Mouse (Mus musculus): ENCODE results near the gene Nrip3. TPM values are rescaled to one million over a fixed set of nuclear protein-coding genes. Genes with fewer than 3 reads are reported as not detected.

Gene Nrip3
- polyA plus RNA-seq, 1 experiment from 2014 or later: 0.82 TPM

DNA sequence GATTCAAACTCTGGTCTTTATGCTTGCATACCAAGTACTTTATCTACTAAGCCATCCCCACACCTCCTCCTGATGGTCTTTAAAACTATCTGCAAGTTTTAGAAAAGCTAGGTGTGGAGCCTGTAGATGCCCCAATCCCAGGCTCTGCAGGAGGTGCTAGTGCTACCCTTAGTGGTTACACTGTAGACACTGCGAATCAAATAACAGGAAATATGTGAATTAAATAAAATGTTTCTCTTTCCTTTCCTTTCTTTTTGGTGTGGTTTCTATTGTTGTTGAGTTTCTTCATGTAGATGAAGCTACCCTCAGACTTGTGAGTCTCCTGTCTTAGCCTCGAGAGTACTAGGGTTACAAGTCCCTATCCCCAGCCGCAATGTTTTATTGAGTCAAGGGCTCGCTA, 40.1 kb downstream of the Nrip3 start:
- Histone ChIP-seq H3K4me2 (ENCODE audit: low read length) (no peak overlapping the region), H3K4me1 (ENCODE audit: control insufficient read depth in 2 of 2, insufficient read depth in 2 of 2, low read length in 2 of 2) (no peaks in the 10 kb centered on the region), H3K36me3 (ENCODE audit: control insufficient read depth, insufficient read depth, low read length) (peaks cover 81% of the 10 kb centered on the region), H3K4me3 (ENCODE audit: control insufficient read depth in 1 of 2, insufficient read depth in 1 of 2, low read depth in 1 of 2, low read length in 2 of 2) (no peak overlapping the region), H3K27me3 (ENCODE audit: control insufficient read depth, insufficient read depth, low read length) (no peaks in the 10 kb centered on the region), H3K9ac (ENCODE audit: low read length) (no peak overlapping the region), H3K27ac (replicated peaks in 1 of 2; ENCODE audit: control insufficient read depth in 1 of 2, insufficient read depth in 1 of 2, low read depth in 2 of 2, low read length in 2 of 2) (no peak overlapping the region), H3K9me3 (ENCODE audit: control insufficient read depth, low read length) (no peaks in the 10 kb centered on the region)
- ATAC-seq (ENCODE audit: insufficient number of reproducible peaks, insufficient read depth, low FRiP score, low read depth): no peak
- WGBS: 79% methylated on average over 4 of the region's 4 CpGs

GRCm38 (mm10) chr7:109741060-109741459, 40.8 kb downstream of the Nrip3 start:
- ATAC-seq (ENCODE audit: insufficient number of reproducible peaks, insufficient read depth, low FRiP score, low read depth): no peak
- Histone ChIP-seq H3K27ac (replicated peaks in 1 of 2; ENCODE audit: control insufficient read depth in 1 of 2, insufficient read depth in 1 of 2, low read depth in 2 of 2, low read length in 2 of 2) (no peak overlapping the region), H3K4me3 (ENCODE audit: control insufficient read depth in 1 of 2, insufficient read depth in 1 of 2, low read depth in 1 of 2, low read length in 2 of 2) (no peak overlapping the region), H3K4me2 (ENCODE audit: low read length) (no peak overlapping the region), H3K36me3 (ENCODE audit: control insufficient read depth, insufficient read depth, low read length) (peaks cover 82% of the 10 kb centered on the region), H3K9ac (ENCODE audit: low read length) (no peak overlapping the region), H3K4me1 (ENCODE audit: control insufficient read depth in 2 of 2, insufficient read depth in 2 of 2, low read length in 2 of 2) (no peaks in the 10 kb centered on the region), H3K27me3 (ENCODE audit: control insufficient read depth, insufficient read depth, low read length) (no peaks in the 10 kb centered on the region), H3K9me3 (ENCODE audit: control insufficient read depth, low read length) (no peaks in the 10 kb centered on the region)
- WGBS: 88% methylated on average over 1 of the region's 1 CpGs

DNA sequence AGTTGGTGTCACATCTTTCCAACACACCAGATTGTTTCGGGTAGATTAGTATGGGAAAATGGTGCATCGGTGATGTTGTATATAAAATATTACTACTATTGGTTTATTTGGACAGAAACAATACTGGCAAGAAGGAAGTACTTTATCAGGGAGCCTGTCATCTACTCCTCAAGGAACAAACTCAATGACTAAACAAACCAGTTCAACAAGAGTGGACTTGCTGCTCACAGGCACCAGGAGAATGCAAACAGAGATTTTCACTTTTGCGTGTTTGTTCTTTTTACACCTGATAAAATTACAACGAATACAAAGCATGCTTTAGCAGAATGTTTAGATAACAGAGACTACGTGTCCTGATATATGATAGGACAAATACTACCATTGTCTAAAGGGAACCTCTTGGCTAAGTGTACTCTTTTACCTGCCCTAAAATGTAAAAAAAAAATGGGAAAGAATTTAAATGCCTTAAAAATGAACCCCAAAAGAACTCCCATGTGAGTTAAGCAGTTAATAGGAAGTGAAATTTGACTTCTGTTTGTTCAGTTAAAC, 41.9 kb downstream of the Nrip3 start:
- no peak overlapping the region for H3K4me3 ChIP-seq (ENCODE audit: control insufficient read depth in 1 of 2, insufficient read depth in 1 of 2, low read depth in 1 of 2, low read length in 2 of 2)
- no peak overlapping the region for H3K9ac ChIP-seq (ENCODE audit: low read length)
- no peaks in the 10 kb centered on the region for H3K4me1 ChIP-seq (ENCODE audit: control insufficient read depth in 2 of 2, insufficient read depth in 2 of 2, low read length in 2 of 2)
- ATAC-seq (ENCODE audit: insufficient number of reproducible peaks, insufficient read depth, low FRiP score, low read depth): no peak
- H3K27ac ChIP-seq (replicated peaks in 1 of 2; ENCODE audit: control insufficient read depth in 1 of 2, insufficient read depth in 1 of 2, low read depth in 2 of 2, low read length in 2 of 2): no peak overlapping the region
- no peaks in the 10 kb centered on the region for H3K9me3 ChIP-seq (ENCODE audit: control insufficient read depth, low read length)
- no peaks in the 10 kb centered on the region for H3K27me3 ChIP-seq (ENCODE audit: control insufficient read depth, insufficient read depth, low read length)
- WGBS: 71% methylated on average over 5 of the region's 5 CpGs
- H3K36me3 ChIP-seq (ENCODE audit: control insufficient read depth, insufficient read depth, low read length): peaks cover 83% of the 10 kb centered on the region
- H3K4me2 ChIP-seq (ENCODE audit: low read length): no peak overlapping the region

DNA sequence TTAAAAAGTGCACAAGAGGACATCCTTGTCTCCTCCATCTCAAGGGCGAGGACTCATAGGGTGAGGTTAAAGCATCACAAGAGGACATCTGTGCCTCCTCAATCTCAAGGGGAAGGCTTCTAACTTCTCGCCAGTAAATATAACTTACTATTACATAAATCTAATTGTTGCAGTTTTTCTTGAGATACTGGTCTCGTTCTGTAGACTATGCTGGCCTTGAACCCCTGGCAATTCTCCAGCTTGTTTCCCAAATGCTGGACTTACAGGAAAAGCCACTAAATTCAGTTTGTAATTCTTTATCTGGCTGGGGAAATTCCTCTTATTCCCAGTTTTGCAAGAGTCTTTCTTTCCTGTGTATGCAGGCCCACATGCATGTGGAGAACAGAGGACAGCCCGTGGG, 47.0 kb downstream of the Nrip3 start:
- WGBS: 79% methylated on average over 4 of the region's 4 CpGs
- Histone ChIP-seq H3K4me2 (ENCODE audit: low read length) (no peak overlapping the region), H3K4me1 (ENCODE audit: control insufficient read depth in 2 of 2, insufficient read depth in 2 of 2, low read length in 2 of 2) (peaks cover 3 to 4% of the 10 kb centered on the region in 2 experiments; a peak in 2 of 4 replicates), H3K36me3 (ENCODE audit: control insufficient read depth, insufficient read depth, low read length) (peaks cover 36% of the 10 kb centered on the region), H3K9ac (ENCODE audit: low read length) (no peak overlapping the region), H3K9me3 (ENCODE audit: control insufficient read depth, low read length) (no peaks in the 10 kb centered on the region), H3K27me3 (ENCODE audit: control insufficient read depth, insufficient read depth, low read length) (no peaks in the 10 kb centered on the region), H3K4me3 (ENCODE audit: control insufficient read depth in 1 of 2, insufficient read depth in 1 of 2, low read depth in 1 of 2, low read length in 2 of 2) (no peak overlapping the region), H3K27ac (replicated peaks in 1 of 2; ENCODE audit: control insufficient read depth in 1 of 2, insufficient read depth in 1 of 2, low read depth in 2 of 2, low read length in 2 of 2) (no peak overlapping the region)
- ATAC-seq (ENCODE audit: insufficient number of reproducible peaks, insufficient read depth, low FRiP score, low read depth): no peak

DNA sequence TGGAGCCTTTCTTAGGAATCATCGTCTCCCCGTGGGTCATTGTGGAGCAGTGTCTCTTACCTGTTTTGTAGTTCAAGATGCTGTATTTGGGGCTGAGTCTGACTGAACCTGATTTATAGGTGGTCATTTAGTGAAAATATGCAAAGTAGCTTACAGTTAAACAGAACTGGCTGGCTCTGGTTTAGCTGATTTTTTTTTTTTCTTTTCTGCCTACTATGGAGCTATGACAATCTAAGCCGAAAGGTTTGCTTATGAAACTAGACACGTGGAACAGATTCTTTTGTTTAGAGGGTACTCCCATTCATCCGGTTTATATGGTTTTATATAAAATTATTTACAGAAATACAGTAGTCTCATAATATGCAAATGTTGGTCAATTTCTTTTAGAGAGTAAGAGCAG, 50.2 kb downstream of the Nrip3 start, which contains the start of gene Ascl3:
Gene Ascl3 (minus strand): TSS at position 101 of the 400 bp plus-strand sequence.
- no peaks in the 10 kb centered on the region for H3K27me3 ChIP-seq (ENCODE audit: control insufficient read depth, insufficient read depth, low read length)
- no peak within 1 kb of the TSS for H3K27ac ChIP-seq (replicated peaks in 1 of 2; ENCODE audit: control insufficient read depth in 1 of 2, insufficient read depth in 1 of 2, low read depth in 2 of 2, low read length in 2 of 2)
- no peak within 1 kb of the TSS for H3K4me3 ChIP-seq (ENCODE audit: control insufficient read depth in 1 of 2, insufficient read depth in 1 of 2, low read depth in 1 of 2, low read length in 2 of 2)
- 85% methylated on average over 5 of the region's 5 CpGs for WGBS
- no peak for ATAC-seq (ENCODE audit: insufficient number of reproducible peaks, insufficient read depth, low FRiP score, low read depth)
- H3K4me1 ChIP-seq (ENCODE audit: control insufficient read depth in 2 of 2, insufficient read depth in 2 of 2, low read length in 2 of 2): peaks cover 3 to 4% of the 10 kb centered on the region in 2 experiments; a peak in 2 of 4 replicates
- H3K36me3 ChIP-seq (ENCODE audit: control insufficient read depth, insufficient read depth, low read length): peaks cover 13% of the 10 kb centered on the region
- H3K9ac ChIP-seq (ENCODE audit: low read length): no peak within 1 kb of the TSS
- H3K9me3 ChIP-seq (ENCODE audit: control insufficient read depth, low read length): no peaks in the 10 kb centered on the region
- no peak within 1 kb of the TSS for H3K4me2 ChIP-seq (ENCODE audit: low read length)

GRCm38 (mm10) chr7:109723697-109724096, 58.1 kb downstream of the Nrip3 start, which contains the start of gene BC051019:
Gene BC051019, minus strand, starts transcription at chr7:109723850.
- H3K9me3 ChIP-seq (ENCODE audit: control insufficient read depth, low read length): peaks cover 4% of the 10 kb centered on the region; the same call in 1 of the 2 replicates
- H3K4me3 ChIP-seq (ENCODE audit: control insufficient read depth in 1 of 2, insufficient read depth in 1 of 2, low read depth in 1 of 2, low read length in 2 of 2): no peak within 1 kb of the TSS
- 89% methylated on average over 5 of the region's 5 CpGs for WGBS
- H3K27me3 ChIP-seq (ENCODE audit: control insufficient read depth, insufficient read depth, low read length): no peaks in the 10 kb centered on the region
- no peak within 1 kb of the TSS for H3K27ac ChIP-seq (replicated peaks in 1 of 2; ENCODE audit: control insufficient read depth in 1 of 2, insufficient read depth in 1 of 2, low read depth in 2 of 2, low read length in 2 of 2)
- no peak for ATAC-seq (ENCODE audit: insufficient number of reproducible peaks, insufficient read depth, low FRiP score, low read depth)
- H3K4me1 ChIP-seq (ENCODE audit: control insufficient read depth in 2 of 2, insufficient read depth in 2 of 2, low read length in 2 of 2): no peaks in the 10 kb centered on the region
- no peak within 1 kb of the TSS for H3K9ac ChIP-seq (ENCODE audit: low read length)
- H3K36me3 ChIP-seq (ENCODE audit: control insufficient read depth, insufficient read depth, low read length): no peaks in the 10 kb centered on the region
- H3K4me2 ChIP-seq (ENCODE audit: low read length): no peak within 1 kb of the TSS

- H3K27ac ChIP-seq (replicated peaks in 1 of 2; ENCODE audit: control insufficient read depth in 1 of 2, insufficient read depth in 1 of 2, low read depth in 2 of 2, low read length in 2 of 2): no peak overlapping the region
- 91% methylated on average over 8 of the region's 8 CpGs for WGBS
- no peak for ATAC-seq (ENCODE audit: insufficient number of reproducible peaks, insufficient read depth, low FRiP score, low read depth)
Measured at GRCm38 (mm10) chr7:109723114-109723513, 58.7 kb downstream of the Nrip3 start.

GRCm38 (mm10) chr7:109722618-109723017, 59.2 kb downstream of the Nrip3 start:
- 98% methylated on average over 2 of the region's 2 CpGs for WGBS
- Histone ChIP-seq H3K36me3 (ENCODE audit: control insufficient read depth, insufficient read depth, low read length) (no peaks in the 10 kb centered on the region), H3K4me1 (ENCODE audit: control insufficient read depth in 2 of 2, insufficient read depth in 2 of 2, low read length in 2 of 2) (no peaks in the 10 kb centered on the region)

More at GRCm38 (mm10) chr7:109723114-109723513, 58.7 kb downstream of the Nrip3 start:
- H3K4me2 ChIP-seq (ENCODE audit: low read length): no peak overlapping the region
- no peaks in the 10 kb centered on the region for H3K4me1 ChIP-seq (ENCODE audit: control insufficient read depth in 2 of 2, insufficient read depth in 2 of 2, low read length in 2 of 2)
- H3K27me3 ChIP-seq (ENCODE audit: control insufficient read depth, insufficient read depth, low read length): no peaks in the 10 kb centered on the region
- H3K4me3 ChIP-seq (ENCODE audit: control insufficient read depth in 1 of 2, insufficient read depth in 1 of 2, low read depth in 1 of 2, low read length in 2 of 2): no peak overlapping the region
- H3K36me3 ChIP-seq (ENCODE audit: control insufficient read depth, insufficient read depth, low read length): no peaks in the 10 kb centered on the region
- no peak overlapping the region for H3K9ac ChIP-seq (ENCODE audit: low read length)
- peaks cover 4% of the 10 kb centered on the region; the same call in 1 of the 2 replicates for H3K9me3 ChIP-seq (ENCODE audit: control insufficient read depth, low read length)

More at GRCm38 (mm10) chr7:109722618-109723017, 59.2 kb downstream of the Nrip3 start:
- no peak overlapping the region for H3K4me3 ChIP-seq (ENCODE audit: control insufficient read depth in 1 of 2, insufficient read depth in 1 of 2, low read depth in 1 of 2, low read length in 2 of 2)
- no peak for ATAC-seq (ENCODE audit: insufficient number of reproducible peaks, insufficient read depth, low FRiP score, low read depth)
- peaks cover 4% of the 10 kb centered on the region; the same call in 1 of the 2 replicates for H3K9me3 ChIP-seq (ENCODE audit: control insufficient read depth, low read length)
- H3K27ac ChIP-seq (replicated peaks in 1 of 2; ENCODE audit: control insufficient read depth in 1 of 2, insufficient read depth in 1 of 2, low read depth in 2 of 2, low read length in 2 of 2): no peak overlapping the region
- H3K4me2 ChIP-seq (ENCODE audit: low read length): no peak overlapping the region
- H3K27me3 ChIP-seq (ENCODE audit: control insufficient read depth, insufficient read depth, low read length): no peaks in the 10 kb centered on the region
- no peak overlapping the region for H3K9ac ChIP-seq (ENCODE audit: low read length)
